Mouse (Mus musculus) thymus, postnatal 25 days (tissue): Measurements from ENCODE around the gene Stk11ip.
A peak's percentile ranks its signal among the peaks of the same experiment; 100 is the strongest.

ENCODE experiments used
- DNase-seq: peaks from one replicate; pipeline ENCODE4 v3.0.0; 2022

The Stk11ip gene

GRCm38 (mm10) chr1:75521321-75522031 is at the start of gene Stk11ip:
TSS of gene Stk11ip (plus strand) at chr1:75521529.
- DNase-seq = peak; percentile 90

- no peak for DNase-seq
These were observed 44.9 kb upstream of the Stk11ip start for GRCm38 (mm10) chr1:75476441-75476840.

GRCm38 (mm10) chr1:75477264-75477965 is 43.9 kb upstream of the Stk11ip start:
- peak; percentile 81 for DNase-seq

- DNase-seq = no peak
These were observed 43.4 kb upstream of the Stk11ip start for GRCm38 (mm10) chr1:75477966-75478290.

- no peak for DNase-seq
These were observed 42.8 kb upstream of the Stk11ip start for GRCm38 (mm10) chr1:75478497-75478896.

- peak; percentile 97 for DNase-seq
These were observed 42.3 kb upstream of the Stk11ip start, which contains the start of the genes Chpf and Tmem198 for GRCm38 (mm10) chr1:75478916-75479634. TSS of gene Chpf (minus strand) at chr1:75479307. TSS of gene Tmem198 (plus strand) at chr1:75479532.

- DNase-seq = no peak
These were observed 41.7 kb upstream of the Stk11ip start for GRCm38 (mm10) chr1:75479635-75479989.

- DNase-seq = no peak
These were observed 41.3 kb upstream of the Stk11ip start for GRCm38 (mm10) chr1:75480036-75480435.

- DNase-seq = no peak
These were observed 40.6 kb upstream of the Stk11ip start for GRCm38 (mm10) chr1:75480735-75481134.

- no peak for DNase-seq
These were observed 34.8 kb upstream of the Stk11ip start for GRCm38 (mm10) chr1:75486561-75486960.

- no peak for DNase-seq
These were observed 34.3 kb upstream of the Stk11ip start for GRCm38 (mm10) chr1:75487040-75487404.

GRCm38 (mm10) chr1:75487405-75488161 is 33.7 kb upstream of the Stk11ip start:
- peak; percentile 69 for DNase-seq

- DNase-seq = no peak
These were observed 30.4 kb upstream of the Stk11ip start for GRCm38 (mm10) chr1:75490785-75491551.

GRCm38 (mm10) chr1:75492579-75493170 is 28.7 kb upstream of the Stk11ip start:
- no peak for DNase-seq

- no peak for DNase-seq
These were observed 26.3 kb upstream of the Stk11ip start for GRCm38 (mm10) chr1:75494878-75495548.

- DNase-seq = no peak
These were observed 22.4 kb upstream of the Stk11ip start for GRCm38 (mm10) chr1:75498897-75499296.

GRCm38 (mm10) chr1:75499441-75499840 is 21.9 kb upstream of the Stk11ip start:
- no peak for DNase-seq

- no peak for DNase-seq
These were observed 19.4 kb upstream of the Stk11ip start for GRCm38 (mm10) chr1:75501905-75502304.

GRCm38 (mm10) chr1:75502945-75503650 is 18.2 kb upstream of the Stk11ip start:
- DNase-seq = no peak

GRCm38 (mm10) chr1:75503651-75503980 is 17.7 kb upstream of the Stk11ip start:
- no peak for DNase-seq
